Mouse (Mus musculus) liver, embryonic 13.5 days (tissue): Measurements from ENCODE around the gene Me1. TPM values are rescaled to one million over a fixed set of nuclear protein-coding genes. Genes with fewer than 3 reads are reported as not detected.

Experiments used
- ATAC-seq: fragments of 200-750 bp; cut with Nextera tagmentation; 2 replicates; pipeline ENCODE4 v1.8.0; 2017; ENCODE audit warnings: low read depth, mild to moderate bottlenecking, moderate number of reproducible peaks, moderate library complexity
- DNase-seq: peaks from one replicate; pipeline ENCODE4 v3.0.0; 2022
- H3K27ac ChIP-seq: fragments of 300-500 bp; sonication (generic); 2 replicates; pipeline ENCODE4 v1.5.1; 2015; ENCODE audit warnings: moderate library complexity, mild to moderate bottlenecking, inconsistent platforms
- H3K27me3 ChIP-seq: fragments of 300-500 bp; sonication (generic); 2 replicates; pipeline ENCODE4 v1.6.1; 2015; ENCODE audit warnings: mild to moderate bottlenecking, inconsistent platforms
- H3K36me3 ChIP-seq: fragments of 300-500 bp; sonication (generic); 2 replicates; pipeline ENCODE4 v1.6.1; 2015; ENCODE audit warnings: mild to moderate bottlenecking, inconsistent platforms
- H3K4me1 ChIP-seq: fragments of 300-500 bp; sonication (generic); replicated peaks from 2 replicates; pipeline ENCODE4 v1.6.1; 2015; ENCODE audit warnings: inconsistent platforms
- H3K4me2 ChIP-seq: fragments of 300-500 bp; sonication (generic); 2 replicates; pipeline ENCODE4 v1.6.1; 2015; ENCODE audit warnings: inconsistent platforms, mild to moderate bottlenecking, moderate library complexity
- H3K4me3 ChIP-seq: fragments of 300-500 bp; sonication (generic); replicated peaks from 2 replicates; pipeline ENCODE4 v1.5.1; 2015; ENCODE audit warnings: mild to moderate bottlenecking, inconsistent platforms
- H3K9ac ChIP-seq: fragments of 300-500 bp; sonication (generic); 2 replicates; pipeline ENCODE4 v1.6.1; 2015; ENCODE audit warnings: mild to moderate bottlenecking, inconsistent platforms
- H3K9me3 ChIP-seq: fragments of 300-500 bp; sonication (generic); replicated peaks from 2 replicates; pipeline ENCODE4 v1.6.1; 2016; ENCODE audit warnings: inconsistent platforms
- WGBS: fragments of 180-500 bp; shearing (Covaris S2); methylation state at CpG from one replicate; pipeline ENCODE4 v1.1.7; 2015; ENCODE audit not compliant: insufficient replicate concordance; 5-methylcytosine and 5-hydroxymethylcytosine counted together
- polyA plus RNA-seq: library from polyadenylated mRNA; unstranded; fragments of >200 nt; fragmentation: Nextera tagmentation; extraction: Ambion mirVana; gene quantifications from 2 replicates; pipeline ENCODE4 v1.2.1, GENCODE M21; 2015

Me1 gene
- 4.3 TPM in 2 replicates for polyA plus RNA-seq

GRCm38 (mm10) chr9:86695818-86696261 is at the start of gene Me1:
Me1 (minus strand) TSS chr9:86695953.
- H3K27ac ChIP-seq: no peak within 1 kb of the TSS
- ATAC-seq (peak; percentile 89), DNase-seq (peak; percentile 43)
- peaks cover 8% of the 10 kb centered on the region for H3K27me3 ChIP-seq
- H3K9ac ChIP-seq: peak within 1 kb of the TSS; percentile 78
- 2% methylated on average over 39 of the region's 46 CpGs for WGBS
- H3K4me3 ChIP-seq: peak within 1 kb of the TSS; percentile 72
- no peaks in the 10 kb centered on the region for H3K36me3 ChIP-seq
- peak within 1 kb of the TSS; percentile 97 for H3K4me2 ChIP-seq
- no peaks in the 10 kb centered on the region for H3K9me3 ChIP-seq
- H3K4me1 ChIP-seq: peaks cover 11% of the 10 kb centered on the region

GRCm38 (mm10) chr9:86744041-86744440 is 48.3 kb upstream of the Me1 start:
- H3K4me2 ChIP-seq: no peak overlapping the region
- no peaks in the 10 kb centered on the region for H3K36me3 ChIP-seq
- ATAC-seq (no peak), DNase-seq (no peak)
- H3K9me3 ChIP-seq: no peaks in the 10 kb centered on the region
- 27% methylated on average over 5 of the region's 5 CpGs for WGBS
- H3K27ac ChIP-seq: no peak overlapping the region
- H3K4me3 ChIP-seq: no peak overlapping the region
- H3K4me1 ChIP-seq: no peaks in the 10 kb centered on the region
- H3K9ac ChIP-seq: no peak overlapping the region
- no peaks in the 10 kb centered on the region for H3K27me3 ChIP-seq

GRCm38 (mm10) chr9:86742959-86743911 is 47.5 kb upstream of the Me1 start, which contains the start of gene Prss35:
Prss35 (plus strand) TSS chr9:86743649.
- no peak within 1 kb of the TSS for H3K4me2 ChIP-seq
- no peak for ATAC-seq
- no peak within 1 kb of the TSS for H3K9ac ChIP-seq
- WGBS: 7% methylated on average over 19 of the region's 19 CpGs
- H3K4me3 ChIP-seq: no peak within 1 kb of the TSS
- H3K36me3 ChIP-seq: no peaks in the 10 kb centered on the region
- H3K9me3 ChIP-seq: no peaks in the 10 kb centered on the region
- H3K4me1 ChIP-seq: no peaks in the 10 kb centered on the region
- H3K27me3 ChIP-seq: no peaks in the 10 kb centered on the region
- no peak for DNase-seq
- H3K27ac ChIP-seq: no peak within 1 kb of the TSS

- H3K27ac ChIP-seq: no peak overlapping the region
- no peak overlapping the region for H3K4me3 ChIP-seq
- no peaks in the 10 kb centered on the region for H3K9me3 ChIP-seq
- 24% methylated on average over 3 of the region's 3 CpGs for WGBS
- H3K36me3 ChIP-seq: no peaks in the 10 kb centered on the region
- H3K27me3 ChIP-seq: no peaks in the 10 kb centered on the region
- H3K9ac ChIP-seq: no peak overlapping the region
- ATAC-seq (no peak), DNase-seq (no peak)
- no peaks in the 10 kb centered on the region for H3K4me1 ChIP-seq
- no peak overlapping the region for H3K4me2 ChIP-seq
Observed at GRCm38 (mm10) chr9:86739971-86740370, 44.2 kb upstream of the Me1 start.

GRCm38 (mm10) chr9:86738801-86739200 is 43.0 kb upstream of the Me1 start:
- H3K4me3 ChIP-seq: no peak overlapping the region

GRCm38 (mm10) chr9:86738067-86738466 is 42.3 kb upstream of the Me1 start:
- DNase-seq (no peak), ATAC-seq (no peak)
- WGBS: 65% methylated on average over 1 of the region's 1 CpGs

More at GRCm38 (mm10) chr9:86738801-86739200, 43.0 kb upstream of the Me1 start:
- Histone ChIP-seq H3K36me3 (no peaks in the 10 kb centered on the region), H3K9ac (no peak overlapping the region), H3K4me2 (no peak overlapping the region), H3K27ac (no peak overlapping the region), H3K27me3 (no peaks in the 10 kb centered on the region), H3K4me1 (no peaks in the 10 kb centered on the region), H3K9me3 (no peaks in the 10 kb centered on the region)
- 90% methylated on average over 8 of the region's 8 CpGs for WGBS
- ATAC-seq (no peak), DNase-seq (no peak)

GRCm38 (mm10) chr9:86736991-86737390 is 41.2 kb upstream of the Me1 start:
- Histone ChIP-seq H3K27ac (no peak overlapping the region), H3K4me2 (no peak overlapping the region), H3K36me3 (no peaks in the 10 kb centered on the region), H3K4me3 (no peak overlapping the region), H3K9ac (no peak overlapping the region), H3K9me3 (no peaks in the 10 kb centered on the region), H3K27me3 (no peaks in the 10 kb centered on the region), H3K4me1 (no peaks in the 10 kb centered on the region)
- 78% methylated on average over 4 of the region's 4 CpGs for WGBS
- ATAC-seq (no peak), DNase-seq (no peak)

More at GRCm38 (mm10) chr9:86738067-86738466, 42.3 kb upstream of the Me1 start:
- no peaks in the 10 kb centered on the region for H3K4me1 ChIP-seq
- no peak overlapping the region for H3K4me3 ChIP-seq
- H3K36me3 ChIP-seq: no peaks in the 10 kb centered on the region
- H3K9me3 ChIP-seq: no peaks in the 10 kb centered on the region
- no peak overlapping the region for H3K4me2 ChIP-seq
- H3K9ac ChIP-seq: no peak overlapping the region
- H3K27ac ChIP-seq: no peak overlapping the region
- no peaks in the 10 kb centered on the region for H3K27me3 ChIP-seq

- 58% methylated on average over 9 of the region's 9 CpGs for WGBS
- H3K4me3 ChIP-seq: no peak overlapping the region
- no peak overlapping the region for H3K9ac ChIP-seq
- H3K27ac ChIP-seq: no peak overlapping the region
- H3K4me2 ChIP-seq: no peak overlapping the region
- no peaks in the 10 kb centered on the region for H3K9me3 ChIP-seq
- H3K36me3 ChIP-seq: no peaks in the 10 kb centered on the region
- DNase-seq: no peak
- H3K4me1 ChIP-seq: no peaks in the 10 kb centered on the region
- no peak for ATAC-seq
- no peaks in the 10 kb centered on the region for H3K27me3 ChIP-seq
Observed at GRCm38 (mm10) chr9:86734795-86735194, 39.0 kb upstream of the Me1 start.

- Histone ChIP-seq H3K9ac (no peak overlapping the region), H3K36me3 (no peaks in the 10 kb centered on the region), H3K9me3 (no peaks in the 10 kb centered on the region), H3K4me3 (no peak overlapping the region), H3K4me1 (no peaks in the 10 kb centered on the region), H3K4me2 (no peak overlapping the region), H3K27ac (no peak overlapping the region), H3K27me3 (no peaks in the 10 kb centered on the region)
- no peak for DNase-seq
- no peak for ATAC-seq
Observed at GRCm38 (mm10) chr9:86734357-86734756, 38.6 kb upstream of the Me1 start.

GRCm38 (mm10) chr9:86729811-86730210 is 34.1 kb upstream of the Me1 start:
- Histone ChIP-seq H3K4me3 (no peak overlapping the region), H3K36me3 (no peaks in the 10 kb centered on the region), H3K9me3 (no peaks in the 10 kb centered on the region), H3K4me2 (no peak overlapping the region), H3K4me1 (no peaks in the 10 kb centered on the region), H3K27me3 (no peaks in the 10 kb centered on the region), H3K27ac (no peak overlapping the region), H3K9ac (no peak overlapping the region)
- 66% methylated on average over 3 of the region's 3 CpGs for WGBS
- no peak for ATAC-seq
- no peak for DNase-seq

- no peak for DNase-seq
- H3K36me3 ChIP-seq: no peaks in the 10 kb centered on the region
- H3K4me3 ChIP-seq: no peak overlapping the region
- no peak for ATAC-seq
- WGBS: 32% methylated on average over 1 of the region's 1 CpGs
- no peak overlapping the region for H3K9ac ChIP-seq
- no peak overlapping the region for H3K4me2 ChIP-seq
- no peak overlapping the region for H3K27ac ChIP-seq
- H3K9me3 ChIP-seq: no peaks in the 10 kb centered on the region
- H3K27me3 ChIP-seq: no peaks in the 10 kb centered on the region
- no peaks in the 10 kb centered on the region for H3K4me1 ChIP-seq
Observed at GRCm38 (mm10) chr9:86729084-86729483, 33.3 kb upstream of the Me1 start.
